Mouse (Mus musculus): ENCODE measurements around the gene Slc12a8. TPM values are rescaled to one million over a fixed set of nuclear protein-coding genes. Genes with fewer than 3 reads are reported as not detected.

The Slc12a8 gene
- polyA plus RNA-seq, 1 experiment = 3.7 TPM

DNA sequence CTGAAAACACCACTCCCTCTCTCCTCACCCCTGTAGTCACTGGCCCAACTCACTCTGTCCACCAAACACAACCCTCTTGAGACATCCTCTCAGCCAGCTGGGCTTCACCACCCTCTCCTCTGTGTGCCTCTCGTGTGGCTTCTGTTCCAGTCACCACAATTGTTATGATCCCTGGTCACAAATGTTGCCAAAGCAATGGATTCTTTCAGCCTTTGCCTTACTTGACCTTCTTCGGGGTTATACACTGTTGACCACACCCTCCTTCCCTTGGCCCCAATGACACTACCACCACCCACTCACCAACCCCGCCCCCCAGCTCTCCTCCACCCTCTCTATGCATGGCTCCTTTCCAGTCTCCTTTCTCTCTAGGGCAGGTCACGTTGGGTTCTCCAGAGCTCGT, 160.8 kb downstream of the Slc12a8 start:
- Histone ChIP-seq H3K4me1 (ENCODE audit: control insufficient read depth, insufficient read depth, low read length) (no peaks in the 10 kb centered on the region; the same call in 1 of the 2 replicates), H3K4me3 (replicated peaks; ENCODE audit: control insufficient read depth, low read depth, low read length) (no peak overlapping the region), H3K27ac (ENCODE audit: control insufficient read depth, insufficient read depth, low read depth, low read length, poor library complexity) (no peak overlapping the region; the same call in 1 of the 2 replicates)
- WGBS = 62% methylated on average over 5 of the region's 5 CpGs
- no peak for TF ChIP-seq POLR2A (IDR thresholded peaks at IDR 0.05; ENCODE audit: borderline replicate concordance, control insufficient read depth, low read depth, low read length)

GRCm38 (mm10) chr16:33680271-33680670, 163.1 kb downstream of the Slc12a8 start:
- WGBS = 80% methylated on average over 7 of the region's 7 CpGs

DNA sequence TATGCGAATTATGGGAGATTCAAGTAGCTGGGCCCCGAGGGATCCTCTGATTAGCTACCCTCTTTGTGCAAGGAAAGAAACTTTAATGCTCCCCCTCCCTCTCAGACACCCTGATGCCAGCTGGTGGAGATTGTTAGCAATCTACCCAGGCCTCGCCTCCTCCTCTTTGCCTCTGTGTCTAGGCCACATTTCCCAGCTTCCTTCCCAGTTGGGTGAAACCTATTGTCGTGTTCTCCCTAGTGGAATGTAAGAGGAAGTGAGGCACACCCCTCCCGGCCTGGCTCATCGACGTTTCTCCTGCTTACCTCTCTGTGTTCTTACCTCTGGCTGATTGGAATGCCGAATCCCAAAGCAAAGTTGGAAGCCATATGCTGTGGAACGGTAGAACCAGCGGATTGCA, 163.7 kb downstream of the Slc12a8 start:
- 53% methylated on average over 10 of the region's 10 CpGs for WGBS
- Histone ChIP-seq H3K4me3 (replicated peaks; ENCODE audit: control insufficient read depth, low read depth, low read length) (no peak overlapping the region), H3K27ac (ENCODE audit: control insufficient read depth, insufficient read depth, low read depth, low read length, poor library complexity) (no peak overlapping the region), H3K4me1 (ENCODE audit: control insufficient read depth, insufficient read depth, low read length) (no peaks in the 10 kb centered on the region; the same call in 1 of the 2 replicates)
- no peak for TF ChIP-seq POLR2A (IDR thresholded peaks at IDR 0.05; ENCODE audit: borderline replicate concordance, control insufficient read depth, low read depth, low read length)
- no peak for TF ChIP-seq CTCF (IDR thresholded peaks at IDR 0.05; ENCODE audit: control insufficient read depth, insufficient read depth, low read length)

More at GRCm38 (mm10) chr16:33680271-33680670, 163.1 kb downstream of the Slc12a8 start:
- Histone ChIP-seq H3K4me1 (ENCODE audit: control insufficient read depth, insufficient read depth, low read length) (no peaks in the 10 kb centered on the region; the same call in 1 of the 2 replicates), H3K27ac (ENCODE audit: control insufficient read depth, insufficient read depth, low read depth, low read length, poor library complexity) (no peak overlapping the region), H3K4me3 (replicated peaks; ENCODE audit: control insufficient read depth, low read depth, low read length) (no peak overlapping the region)
- TF ChIP-seq CTCF (IDR thresholded peaks at IDR 0.05; ENCODE audit: control insufficient read depth, insufficient read depth, low read length) (no peak), POLR2A (IDR thresholded peaks at IDR 0.05; ENCODE audit: borderline replicate concordance, control insufficient read depth, low read depth, low read length) (no peak)

- H3K27ac ChIP-seq (ENCODE audit: control insufficient read depth, insufficient read depth, low read depth, low read length, poor library complexity) = no peak overlapping the region
- H3K4me1 ChIP-seq (ENCODE audit: control insufficient read depth, insufficient read depth, low read length) = no peaks in the 10 kb centered on the region; the same call in 1 of the 2 replicates
- no peak overlapping the region for H3K4me3 ChIP-seq (replicated peaks; ENCODE audit: control insufficient read depth, low read depth, low read length)
- TF ChIP-seq CTCF (IDR thresholded peaks at IDR 0.05; ENCODE audit: control insufficient read depth, insufficient read depth, low read length) (no peak), POLR2A (IDR thresholded peaks at IDR 0.05; ENCODE audit: borderline replicate concordance, control insufficient read depth, low read depth, low read length) (no peak)
Measured at GRCm38 (mm10) chr16:33681661-33682060, 164.5 kb downstream of the Slc12a8 start.

- Histone ChIP-seq H3K4me3 (replicated peaks; ENCODE audit: control insufficient read depth, low read depth, low read length) (no peak overlapping the region), H3K4me1 (ENCODE audit: control insufficient read depth, insufficient read depth, low read length) (no peaks in the 10 kb centered on the region; the same call in none of the 2 replicates), H3K27ac (ENCODE audit: control insufficient read depth, insufficient read depth, low read depth, low read length, poor library complexity) (no peak overlapping the region)
- WGBS = 90% methylated on average over 3 of the region's 3 CpGs
- TF ChIP-seq POLR2A (IDR thresholded peaks at IDR 0.05; ENCODE audit: borderline replicate concordance, control insufficient read depth, low read depth, low read length) = no peak
- no peak for TF ChIP-seq CTCF (IDR thresholded peaks at IDR 0.05; ENCODE audit: control insufficient read depth, insufficient read depth, low read length)
Measured at GRCm38 (mm10) chr16:33682651-33683050, 165.5 kb downstream of the Slc12a8 start.

GRCm38 (mm10) chr16:33683206-33684161, 166.4 kb downstream of the Slc12a8 start:
- TF ChIP-seq CTCF (IDR thresholded peaks at IDR 0.05; ENCODE audit: control insufficient read depth, insufficient read depth, low read length) (no peak), POLR2A (IDR thresholded peaks at IDR 0.05; ENCODE audit: borderline replicate concordance, control insufficient read depth, low read depth, low read length) (no peak)
- Histone ChIP-seq H3K4me3 (replicated peaks; ENCODE audit: control insufficient read depth, low read depth, low read length) (no peak overlapping the region), H3K4me1 (ENCODE audit: control insufficient read depth, insufficient read depth, low read length) (peaks cover 2% of the 10 kb centered on the region), H3K27ac (ENCODE audit: control insufficient read depth, insufficient read depth, low read depth, low read length, poor library complexity) (no peak overlapping the region)
- WGBS = 59% methylated on average over 13 of the region's 13 CpGs

DNA sequence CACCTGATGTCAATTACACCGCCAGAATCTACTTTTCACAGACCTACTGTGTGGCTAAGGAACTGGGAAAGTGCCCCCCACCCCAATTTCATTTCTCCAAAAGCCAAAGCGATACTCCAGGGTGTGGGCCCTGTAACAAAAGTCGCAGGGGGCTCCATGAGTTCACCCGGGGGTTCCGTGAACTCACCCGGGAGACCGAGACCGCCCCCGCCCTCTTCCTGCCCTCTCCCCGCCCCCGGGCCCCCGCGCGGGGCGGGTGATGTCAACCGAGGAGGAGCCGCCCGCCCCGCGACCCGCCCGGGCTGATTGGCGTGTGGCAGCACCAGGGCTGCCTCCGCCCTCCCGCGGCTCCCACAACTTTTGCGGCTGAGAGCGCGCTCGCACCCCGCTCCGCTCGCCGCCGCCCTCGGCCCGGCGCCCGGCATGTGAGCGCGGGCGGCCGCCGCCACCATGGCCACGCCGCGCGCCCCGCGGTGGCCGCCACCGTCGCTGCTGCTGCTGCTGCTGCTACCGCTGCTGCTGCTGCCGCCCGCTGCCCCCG, 167.1 kb downstream of the Slc12a8 start, which contains the start of gene Heg1:
Gene Heg1, plus strand, starts transcription at position 209 of the 541 bp plus-strand sequence.
- TF ChIP-seq CTCF (IDR thresholded peaks at IDR 0.05; ENCODE audit: control insufficient read depth, insufficient read depth, low read length) = no peak
- peak; percentile 63; the same call in 1 of the 2 replicates for TF ChIP-seq POLR2A (IDR thresholded peaks at IDR 0.05; ENCODE audit: borderline replicate concordance, control insufficient read depth, low read depth, low read length)
- Histone ChIP-seq H3K27ac (ENCODE audit: control insufficient read depth, insufficient read depth, low read depth, low read length, poor library complexity) (peak within 1 kb of the TSS; percentile 78), H3K4me1 (ENCODE audit: control insufficient read depth, insufficient read depth, low read length) (peaks cover 2% of the 10 kb centered on the region), H3K4me3 (replicated peaks; ENCODE audit: control insufficient read depth, low read depth, low read length) (peak within 1 kb of the TSS; percentile 57)
- WGBS = 1% methylated on average over 52 of the region's 57 CpGs

All from bone marrow, adult 2 months (tissue).